Mouse (Mus musculus): Measurements from ENCODE around the gene Gm5767. TPM values are rescaled to one million over a fixed set of nuclear protein-coding genes. Genes with fewer than 3 reads are reported as not detected.

The Gm5767 gene
- total and polyA plus RNA-seq, 3 experiments, result not detected

GRCm38 (mm10) chr16:8639466-8640191 lies 40.9 kb upstream of the Gm5767 start (continued):
- TF ChIP-seq CHD2 (IDR thresholded peaks at IDR 0.05; ENCODE audit: low read length) (no peak), MAZ (IDR thresholded peaks at IDR 0.05; ENCODE audit: low read depth, low read length) (no peak), USF1 (IDR thresholded peaks at IDR 0.05; ENCODE audit: low read depth, low read length) (peak; percentile 88), MXI1 (IDR thresholded peaks at IDR 0.05; ENCODE audit: low read depth, low read length) (peak; percentile 86), EP300 (IDR thresholded peaks at IDR 0.05; ENCODE audit: low read depth in 1 of 2, low read length in 2 of 2) (peak; percentile 69 to 75), ZKSCAN1 (IDR thresholded peaks at IDR 0.05; ENCODE audit: low read depth, low read length) (no peak)

DNA sequence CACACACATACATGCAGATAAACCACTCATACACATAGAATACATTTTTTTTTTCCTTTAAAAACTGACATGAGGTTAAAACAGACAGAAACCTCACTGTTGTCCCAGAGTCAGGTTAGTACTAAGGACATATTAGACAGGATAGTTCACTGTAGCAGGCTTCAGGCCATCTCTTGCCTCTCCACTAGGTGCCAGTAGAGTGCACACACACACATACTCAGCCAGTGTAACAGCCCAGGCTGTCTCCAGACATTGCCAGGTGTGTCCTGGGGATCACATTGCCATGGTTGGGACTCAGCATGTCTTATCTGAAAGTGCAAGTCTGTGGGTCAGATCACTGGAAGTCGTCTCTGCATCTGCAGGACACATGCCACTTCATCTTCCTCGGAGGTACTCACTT lies 36.7 kb upstream of the Gm5767 start:
- DNase-seq (ENCODE audit: low read depth, low spot score), result peak; percentile 73
- peaks cover 8 to 23% of the 10 kb centered on the region in 2 experiments; a peak in 3 of 4 replicates for H3K36me3 ChIP-seq (ENCODE audit: control insufficient read depth in 1 of 2, insufficient read depth in 2 of 2, low read length in 2 of 2)
- TF ChIP-seq CTCF (IDR thresholded peaks at IDR 0.05 in 2 of 3, conservative IDR thresholded peaks at IDR 0.05 in 1 of 3; ENCODE audit: control insufficient read depth in 1 of 3, insufficient read depth in 1 of 3, low read depth in 2 of 3, low read length in 3 of 3, poor library complexity in 1 of 3, severe bottlenecking in 1 of 3) (peak; percentile 68 to 95 (median 77)), TBP (IDR thresholded peaks at IDR 0.05; ENCODE audit: low read depth, low read length) (no peak), RAD21 (IDR thresholded peaks at IDR 0.05; ENCODE audit: low read depth, low read length) (peak; percentile 29), RCOR1 (IDR thresholded peaks at IDR 0.05; ENCODE audit: low read depth, low read length) (no peak), KAT2A (conservative IDR thresholded peaks at IDR 0.05; ENCODE audit: low read depth, low read length) (no peak), SMC3 (IDR thresholded peaks at IDR 0.05; ENCODE audit: low read depth, low read length) (peak; percentile 70)

DNA sequence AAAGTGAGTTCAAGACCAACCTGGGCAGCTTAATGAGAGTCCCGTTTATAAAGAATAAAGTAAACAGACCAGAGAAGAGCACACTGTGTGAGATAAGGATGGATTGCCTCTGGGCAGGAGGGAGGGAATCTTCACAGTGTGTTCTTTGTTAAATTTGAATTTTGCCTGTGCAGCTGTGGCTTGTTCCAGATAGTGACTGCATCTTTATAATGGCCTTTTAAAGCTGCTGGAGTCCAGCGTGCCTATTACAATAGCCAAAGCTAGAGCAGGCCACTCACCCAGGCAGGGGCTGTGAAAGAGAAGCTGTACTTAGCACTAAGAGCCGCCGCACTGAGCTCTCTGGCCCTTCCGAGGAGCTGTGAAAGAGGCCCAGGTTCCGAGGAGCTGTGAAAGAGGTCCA lies 35.0 kb upstream of the Gm5767 start:
- no peak for TF ChIP-seq MYC (IDR thresholded peaks at IDR 0.05; ENCODE audit: low read depth, low read length)
- no peak for TF ChIP-seq EP300 (IDR thresholded peaks at IDR 0.05; ENCODE audit: low read depth in 1 of 2, low read length in 2 of 2)
- no peak for TF ChIP-seq MEF2A (IDR thresholded peaks at IDR 0.05; ENCODE audit: extremely low read depth, insufficient replicate concordance, low read depth, low read length, poor library complexity, severe bottlenecking)
- no peak for TF ChIP-seq MYB (IDR thresholded peaks at IDR 0.05; ENCODE audit: low read depth, low read length)
- TF ChIP-seq MAX (IDR thresholded peaks at IDR 0.05; ENCODE audit: low read length), result no peak
- TF ChIP-seq CHD1 (IDR thresholded peaks at IDR 0.05; ENCODE audit: low read depth, low read length), result no peak
- no peak for TF ChIP-seq USF1 (IDR thresholded peaks at IDR 0.05; ENCODE audit: low read depth, low read length)
- no peak for TF ChIP-seq RCOR1 (IDR thresholded peaks at IDR 0.05; ENCODE audit: low read depth, low read length)
- TF ChIP-seq POLR2AphosphoS2 (IDR thresholded peaks at IDR 0.05; ENCODE audit: low read length), result no peak
- TF ChIP-seq NELFE (IDR thresholded peaks at IDR 0.05; ENCODE audit: low read depth, low read length), result no peak
- TF ChIP-seq MAZ (IDR thresholded peaks at IDR 0.05; ENCODE audit: low read depth, low read length), result no peak
- TF ChIP-seq ZMIZ1 (IDR thresholded peaks at IDR 0.05; ENCODE audit: low read depth, low read length), result no peak
- no peak for TF ChIP-seq BHLHE40 (IDR thresholded peaks at IDR 0.05; ENCODE audit: borderline replicate concordance, low read depth, low read length)
- TF ChIP-seq ZKSCAN1 (IDR thresholded peaks at IDR 0.05; ENCODE audit: low read depth, low read length), result no peak
- TF ChIP-seq RAD21 (IDR thresholded peaks at IDR 0.05; ENCODE audit: low read depth, low read length), result no peak
- no peak for TF ChIP-seq E2F4 (IDR thresholded peaks at IDR 0.05; ENCODE audit: borderline replicate concordance, low read depth, low read length)
- no peak for TF ChIP-seq ETS1 (IDR thresholded peaks at IDR 0.05; ENCODE audit: low read depth, low read length)
- DNase-seq (ENCODE audit: low read depth, low spot score), result no peak
- Histone ChIP-seq H3K4me1 (ENCODE audit: control insufficient read depth in 1 of 2, insufficient read depth in 2 of 2, low read length in 2 of 2) (no peaks in the 10 kb centered on the region; a peak in 1 of 4 replicates), H3K9ac (ENCODE audit: control insufficient read depth, low read depth, low read length, poor library complexity, severe bottlenecking) (no peak overlapping the region), H3K27me3 (ENCODE audit: control insufficient read depth in 1 of 2, insufficient read depth in 2 of 2, low read length in 2 of 2) (no peaks in the 10 kb centered on the region), H3K79me2 (ENCODE audit: control insufficient read depth, insufficient read depth, low read length, poor library complexity) (peaks cover 1% of the 10 kb centered on the region), H3K27ac (ENCODE audit: control insufficient read depth, low read depth, low read length) (no peak overlapping the region), H3K9me3 (replicated peaks; ENCODE audit: insufficient read depth, low read length) (no peaks in the 10 kb centered on the region), H3K4me3 (ENCODE audit: control insufficient read depth in 1 of 2, insufficient read depth in 1 of 2, low read depth in 2 of 2, low read length in 2 of 2) (no peak overlapping the region), H3K36me3 (ENCODE audit: control insufficient read depth in 1 of 2, insufficient read depth in 2 of 2, low read length in 2 of 2) (peaks cover 7 to 9% of the 10 kb centered on the region in 2 experiments; a peak in 3 of 4 replicates)

More for the DNA sequence above, 36.7 kb upstream of the Gm5767 start:
- Histone ChIP-seq H3K4me1 (ENCODE audit: control insufficient read depth in 1 of 2, insufficient read depth in 2 of 2, low read length in 2 of 2) (peaks cover 2 to 14% of the 10 kb centered on the region in 2 experiments; a peak in 3 of 4 replicates), H3K9me3 (replicated peaks; ENCODE audit: insufficient read depth, low read length) (no peaks in the 10 kb centered on the region), H3K4me3 (ENCODE audit: control insufficient read depth in 1 of 2, insufficient read depth in 1 of 2, low read depth in 2 of 2, low read length in 2 of 2) (no peak overlapping the region), H3K27me3 (ENCODE audit: control insufficient read depth in 1 of 2, insufficient read depth in 2 of 2, low read length in 2 of 2) (no peaks in the 10 kb centered on the region), H3K27ac (ENCODE audit: control insufficient read depth, low read depth, low read length) (no peak overlapping the region), H3K9ac (ENCODE audit: control insufficient read depth, low read depth, low read length, poor library complexity, severe bottlenecking) (no peak overlapping the region), H3K79me2 (ENCODE audit: control insufficient read depth, insufficient read depth, low read length, poor library complexity) (peaks cover 11% of the 10 kb centered on the region)
